ENCODE assay signal across 19 mouse cellular contexts in the genomic region with DNA sequence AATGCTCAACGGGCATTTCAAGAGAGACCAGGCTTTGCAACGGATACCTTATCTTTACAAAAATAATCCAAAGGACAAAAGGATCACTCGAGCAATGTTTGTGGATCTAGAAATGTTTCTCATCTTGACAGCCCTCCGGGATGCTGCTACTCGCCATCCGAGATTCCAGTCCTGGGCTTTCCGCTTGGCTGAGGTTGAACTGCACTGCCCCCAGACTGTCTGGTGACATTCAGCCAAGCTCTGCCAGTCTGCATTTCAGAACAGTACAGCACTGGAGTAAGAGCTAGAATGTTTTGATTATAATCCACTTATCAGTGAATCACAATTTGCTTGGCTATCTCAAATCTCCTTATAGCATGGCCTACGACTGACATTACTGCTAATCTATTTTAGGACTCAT. TPM values are rescaled to one million over a fixed set of nuclear protein-coding genes. Genes with fewer than 3 reads are reported as not detected.
DNase-seq lines count a peak whose midpoint lies in the region; ATAC-seq and TF ChIP-seq lines count a peak whose summit lies in the region.
"Had no signal": no experiment of that assay in that cellular context is flagged by ENCODE, and none has a peak within 500 bp of the region (broad histone marks: within the 10 kb centered on the region; RNA-seq: fewer than 3 reads in every experiment).

No protein-coding gene starts in this region.

- H3K4me1 ChIP-seq in kidney, adult 2 months (ENCODE audit: control insufficient read depth, insufficient read depth, low read length), result no peaks in the 10 kb centered on the region
- H3K4me1 ChIP-seq in embryonic facial prominence, embryonic 12.5 days, result peaks cover 9% of the 10 kb centered on the region; the same call in 1 of the 2 replicates
- H3K4me1 ChIP-seq: forebrain, embryonic 10.5 days; midbrain, embryonic 12.5 days had no signal

- no peak overlapping the region for H3K27ac ChIP-seq in kidney, adult 2 months (ENCODE audit: insufficient read depth, low read depth, low read length)
- H3K27ac ChIP-seq in left cerebral cortex, adult 2 months, result peak overlapping the region; percentile 69
- 0 out of 2 replicates have a peak overlapping the region, but pooled peaks have one; percentile 30 for H3K27ac ChIP-seq in embryonic facial prominence, embryonic 12.5 days
- H3K27ac ChIP-seq: forebrain, embryonic 10.5 days had no signal

- no peaks in the 10 kb centered on the region for H3K36me3 ChIP-seq in kidney, adult 2 months (ENCODE audit: control insufficient read depth, insufficient read depth, low read length)
- H3K36me3 ChIP-seq in embryonic facial prominence, embryonic 12.5 days, result no peaks in the 10 kb centered on the region
- H3K36me3 ChIP-seq: forebrain, embryonic 10.5 days; heart, embryonic 13.5 days; midbrain, embryonic 12.5 days had no signal

- no peak for TF ChIP-seq POLR2A in kidney, adult 2 months (IDR thresholded peaks at IDR 0.05; ENCODE audit: low read depth, low read length)

- H3K4me3 ChIP-seq in kidney, adult 2 months (ENCODE audit: insufficient read depth, low read depth, low read length), result no peak overlapping the region
- H3K4me3 ChIP-seq in left cerebral cortex, adult 2 months, result no peak overlapping the region
- H3K4me3 ChIP-seq in embryonic facial prominence, embryonic 12.5 days, result no peak overlapping the region
- H3K4me3 ChIP-seq: forebrain, embryonic 10.5 days; heart, embryonic 13.5 days; midbrain, embryonic 12.5 days; myocyte had no signal

- ATAC-seq in embryonic facial prominence, embryonic 12.5 days (ENCODE audit: insufficient number of reproducible peaks, insufficient read depth, low FRiP score, low TSS enrichment), result no peak
- ATAC-seq: intestine, postnatal 0 days had no signal

- no peaks in the 10 kb centered on the region for H3K9me3 ChIP-seq in embryonic facial prominence, embryonic 12.5 days
- H3K9me3 ChIP-seq: forebrain, embryonic 10.5 days; heart, embryonic 13.5 days; midbrain, embryonic 12.5 days had no signal

- no peak overlapping the region for H3K4me2 ChIP-seq in embryonic facial prominence, embryonic 12.5 days (replicated peaks)
- H3K4me2 ChIP-seq: heart, embryonic 13.5 days; hindbrain, embryonic 14.5 days; midbrain, embryonic 12.5 days had no signal

- H3K27me3 ChIP-seq in kidney, adult 2 months (replicated peaks; ENCODE audit: control insufficient read depth, insufficient read depth, low read length), result no peaks in the 10 kb centered on the region
- H3K27me3 ChIP-seq in embryonic facial prominence, embryonic 12.5 days, result no peaks in the 10 kb centered on the region
- H3K27me3 ChIP-seq: heart, embryonic 13.5 days; midbrain, embryonic 12.5 days had no signal

- WGBS in kidney, adult 2 months, result 37% methylated on average over 8 of the region's 8 CpGs
- WGBS in embryonic facial prominence, embryonic 12.5 days, result 57% methylated on average over 8 of the region's 8 CpGs

- H3K9ac ChIP-seq in embryonic facial prominence, embryonic 12.5 days, result no peak overlapping the region
- H3K9ac ChIP-seq: heart, embryonic 13.5 days; hindbrain, embryonic 14.5 days; midbrain, embryonic 12.5 days had no signal

- peak; percentile 11 for DNase-seq in kidney, adult 2 months
- no peak for DNase-seq in kidney, postnatal 14 days
- DNase-seq in left cerebral cortex, adult 2 months (ENCODE audit: extremely low spot score in 1 of 2, low spot score in 2 of 2), result no peak
- no peak for DNase-seq in left cerebral cortex, adult 18-20 months (ENCODE audit: low spot score in 2 of 2)
- DNase-seq in retina, embryonic 14.5 days (ENCODE audit: low spot score), result peak; percentile 32
- DNase-seq in heart, postnatal 14 days, result no peak
- DNase-seq: cerebellum, adult 8-10 months; liver; right cerebral cortex, postnatal 14 days; spleen, adult 18-20 months; thymus, adult 18-20 months had no signal

- intact Hi-C loops in left cerebral cortex, adult 2 months (cut with DNase I), result loop anchor here (2.0 kb wide), 3 partner anchors 107 to 521 kb away; no protein-coding TSS in a partner anchor
- intact Hi-C loops in heart, postnatal 14 days (cut with DNase I), result no loop called here

- TF ChIP-seq CTCF in kidney, adult 2 months (conservative IDR thresholded peaks at IDR 0.05; ENCODE audit: insufficient read depth, insufficient read length, low read depth, low read length), result no peak
- TF ChIP-seq CTCF in left cerebral cortex, adult 2 months (IDR thresholded peaks at IDR 0.05), result no peak

RNA-seq across cellular contexts. Expression of a gene that starts 8.3 kb away (rescaled TPM):
- polyA plus RNA-seq in kidney, adult 2 months (2012; rRNA removed), result 8.4 and 9.7 TPM in 2 replicates
- 10 to 100 TPM in 1 of 2 experiments, 1 to 10 TPM in 1; 9.6 to 10.7 TPM for total RNA-seq in left cerebral cortex, adult 2 months (2021)
- total RNA-seq in left cerebral cortex, adult 18-20 months (2021), result 10 to 100 TPM in 1 of 2 experiments, 1 to 10 TPM in 1; 8.7 to 11.8 TPM
- 15.8 TPM in 2 replicates for polyA plus RNA-seq in embryonic facial prominence, embryonic 12.5 days (2016; fragmentation: Nextera tagmentation; extraction: Ambion mirVana)
- 1 to 10 TPM; 6.9 to 9.7 TPM for total RNA-seq in heart, postnatal 14 days (2021)
- polyA plus RNA-seq: C2C12 had no signal

Comparison
In these comparisons a context has a peak if more than half of its experiments do, and no peak if none do; other contexts are left out.
1. DNase-seq: peak in kidney, adult 2 months (single experiment) and retina, embryonic 14.5 days (single experiment); none in kidney, postnatal 14 days (single experiment), left cerebral cortex, adult 2 months (0 of 2), left cerebral cortex, adult 18-20 months (0 of 2) and heart, postnatal 14 days (0 of 2).